Mouse (Mus musculus) adrenal gland, adult (tissue): Measurements from ENCODE around the gene Spin1.

Source experiments
- DNase-seq, 2 experiments: peaks; one replicate each; pipeline ENCODE4 v3.0.0; 2022 to 2023; ENCODE audit warnings: low spot score in 1 of 2; ENCODE audit not compliant: inconsistent age in 2 of 2

Gene Spin1

DNA sequence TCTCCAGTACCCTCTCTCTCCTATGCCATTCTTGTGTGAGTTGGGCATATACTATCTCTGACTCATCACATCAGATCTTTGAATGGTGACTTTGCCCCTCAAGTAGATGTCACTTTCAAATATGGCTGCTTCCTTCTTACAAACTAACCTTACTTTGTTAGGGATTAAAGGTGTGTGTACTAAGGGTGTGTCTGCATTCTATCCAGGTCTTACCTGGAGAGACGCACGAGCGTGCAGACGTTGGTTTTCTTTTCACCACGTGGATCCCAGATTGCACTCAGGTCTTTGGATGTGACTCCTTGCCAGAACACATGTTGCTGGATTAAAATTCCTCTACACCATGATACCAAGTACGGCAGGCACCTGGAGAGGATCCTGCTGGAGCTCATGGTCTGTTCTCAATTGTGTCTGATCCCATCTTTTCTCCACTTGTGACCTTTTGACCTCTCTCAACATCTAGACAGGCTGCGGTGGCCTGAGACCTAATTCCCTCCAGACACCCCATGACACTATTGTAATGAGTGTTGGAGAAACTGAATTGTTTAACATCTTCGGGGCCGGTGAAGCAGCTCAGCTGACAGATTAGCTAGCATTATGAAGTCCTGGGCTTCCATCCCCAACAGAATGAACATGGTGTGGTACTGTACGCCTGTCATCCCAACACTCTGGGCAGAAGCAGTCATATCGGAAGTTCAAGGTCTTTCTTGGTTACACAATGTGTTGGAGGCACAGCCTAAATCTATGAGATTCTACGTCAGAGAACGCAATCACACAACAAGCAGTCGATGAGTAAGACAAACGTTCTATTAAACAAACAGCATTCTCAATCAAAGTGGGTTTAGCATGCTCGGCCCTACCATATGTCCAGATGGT lies 6.1 kb upstream of the Spin1 start:
- DNase-seq, result peak in 1 of 2 experiments; percentile 49

DNA sequence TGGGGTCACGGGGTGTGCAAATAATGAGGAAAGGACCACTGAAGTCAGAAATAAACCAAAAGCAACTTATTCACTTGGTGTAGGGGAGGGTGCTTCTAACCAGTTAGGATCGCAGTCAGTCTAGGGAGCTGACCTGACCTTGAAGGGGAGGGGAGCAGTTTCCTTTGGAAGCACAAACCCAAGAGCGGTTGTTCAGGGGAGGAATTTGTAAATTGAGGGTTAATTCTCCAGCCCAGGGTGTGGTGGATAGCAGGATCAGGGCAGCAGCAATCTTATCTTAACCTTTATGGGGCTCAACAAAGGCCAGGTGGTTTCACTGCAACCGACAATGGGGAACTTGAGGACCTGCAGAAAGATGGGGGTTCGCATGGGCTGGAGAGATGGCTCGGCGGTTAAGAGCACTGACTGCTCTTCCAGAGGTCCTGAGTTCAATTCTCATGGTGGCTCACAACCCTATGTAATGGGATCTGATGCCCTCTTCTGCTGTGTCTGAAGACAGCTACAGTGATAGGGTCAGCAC lies 5.4 kb upstream of the Spin1 start:
- DNase-seq, result no peak

DNA sequence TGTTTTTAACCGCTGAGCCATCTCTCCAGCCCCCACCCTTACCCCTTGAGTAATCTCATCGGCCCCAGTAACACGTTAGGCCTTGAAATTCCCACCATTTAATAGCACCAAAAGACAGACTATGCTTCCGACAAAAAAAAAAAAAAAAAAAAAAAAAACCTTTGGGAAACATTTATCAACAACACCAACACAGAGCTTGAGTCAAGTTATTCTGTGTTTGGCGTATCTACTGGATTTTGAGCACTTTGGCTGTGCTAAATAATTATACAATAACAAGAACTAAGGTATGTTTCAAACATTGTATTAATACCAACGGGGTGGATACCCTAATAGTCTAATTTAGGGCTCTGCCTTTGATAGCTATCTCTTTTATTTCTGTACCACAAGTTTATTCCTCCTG lies 4.0 kb upstream of the Spin1 start:
- no peak for DNase-seq

DNA sequence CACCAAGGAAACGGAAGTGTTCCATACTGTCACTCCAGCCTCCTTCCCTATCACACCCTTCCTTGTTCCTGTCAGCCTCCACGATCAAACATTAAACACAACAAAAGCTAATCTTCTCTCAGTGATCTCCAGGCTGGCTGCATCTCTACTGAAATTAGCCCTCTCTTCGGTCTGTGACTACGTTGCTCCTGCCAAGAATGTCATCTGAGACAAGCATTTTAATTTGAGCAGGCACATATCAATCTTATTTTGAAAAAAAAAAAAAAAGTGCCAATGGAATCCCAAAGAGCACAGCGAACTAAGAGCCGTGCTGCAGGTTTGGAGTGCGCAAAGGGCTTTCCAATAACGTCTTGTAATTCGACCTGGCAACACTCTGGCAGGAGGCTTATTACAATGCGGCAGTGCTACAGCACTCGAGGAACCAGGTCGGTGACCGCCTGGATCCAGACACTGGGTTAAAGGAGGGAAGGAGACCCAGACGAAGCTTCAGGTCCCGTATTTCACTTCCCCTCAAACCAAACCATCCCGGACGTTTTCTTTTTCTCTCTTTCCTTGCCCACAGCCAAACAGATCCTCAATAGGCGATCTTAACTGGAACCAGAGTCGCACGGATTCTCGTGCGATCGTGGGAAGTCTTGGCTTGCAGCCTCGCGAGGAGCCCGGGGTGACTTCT lies 984 bp upstream of the Spin1 start:
- DNase-seq, result peak in 1 of 2 experiments; percentile 45

- DNase-seq, result peak; percentile 75 to 89
These were observed 516 bp downstream of the Spin1 start for GRCm38 (mm10) chr13:51101016-51101776.

DNA sequence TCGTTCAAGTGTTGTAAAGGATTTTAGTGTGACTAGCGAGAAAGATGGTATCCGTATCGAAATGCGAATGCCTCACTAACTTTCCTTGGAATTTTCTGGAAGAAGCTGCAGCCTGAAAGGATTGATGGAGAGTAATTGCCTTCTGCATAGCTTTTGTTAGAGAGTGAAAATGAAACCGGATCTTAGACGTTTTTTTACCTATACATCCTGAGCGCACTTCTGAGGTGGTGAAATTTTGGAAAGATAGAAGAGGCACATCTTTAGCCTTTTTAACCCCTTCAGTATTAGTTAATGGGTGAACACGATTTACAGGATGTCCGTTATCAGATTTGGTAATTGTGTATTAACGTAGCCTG lies 1.1 kb downstream of the Spin1 start:
- DNase-seq, result no peak

- peak; percentile 54 to 86 for DNase-seq
These were observed 2.5 kb downstream of the Spin1 start for GRCm38 (mm10) chr13:51103111-51103725.

- no peak for DNase-seq
These were observed 3.4 kb downstream of the Spin1 start for GRCm38 (mm10) chr13:51103861-51104650.

DNA sequence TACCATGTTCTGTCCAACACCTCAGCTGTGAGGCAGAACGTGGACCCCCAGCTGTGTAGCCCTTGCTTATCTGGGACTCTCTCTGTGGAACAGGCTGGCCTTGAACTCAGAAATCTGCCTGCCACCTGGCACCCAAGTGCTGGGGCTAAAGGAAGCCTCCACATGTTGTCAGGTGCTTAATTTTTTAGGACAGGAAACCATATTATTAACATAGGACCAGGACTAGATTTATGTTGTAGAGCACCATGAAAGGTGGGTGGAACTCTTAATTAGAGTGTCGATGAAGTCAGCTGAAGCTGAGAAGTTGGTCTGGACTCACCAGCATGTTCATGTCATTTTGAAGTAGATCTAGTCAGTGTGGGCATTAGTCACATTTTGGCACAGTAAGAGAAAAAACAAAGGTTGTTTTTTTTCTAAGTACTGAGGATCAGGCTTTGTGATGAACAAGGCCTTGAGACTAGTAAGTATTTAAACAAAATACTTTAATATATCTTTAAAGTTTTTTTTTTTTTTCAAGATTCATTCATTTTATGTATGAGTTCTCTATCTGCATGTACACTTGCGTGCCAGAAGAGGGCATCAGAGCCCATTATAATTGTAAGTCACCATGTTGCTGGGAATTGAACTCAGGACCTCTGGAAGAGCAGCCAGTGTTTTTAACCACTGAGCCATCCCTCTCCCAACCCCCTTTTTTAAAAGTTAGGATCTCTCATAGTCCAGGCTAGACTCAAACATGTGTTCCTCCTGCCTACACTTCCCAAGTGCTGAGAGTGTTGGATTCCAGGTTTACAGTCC lies 5.4 kb downstream of the Spin1 start:
- DNase-seq, result peak; percentile 39 to 65

DNA sequence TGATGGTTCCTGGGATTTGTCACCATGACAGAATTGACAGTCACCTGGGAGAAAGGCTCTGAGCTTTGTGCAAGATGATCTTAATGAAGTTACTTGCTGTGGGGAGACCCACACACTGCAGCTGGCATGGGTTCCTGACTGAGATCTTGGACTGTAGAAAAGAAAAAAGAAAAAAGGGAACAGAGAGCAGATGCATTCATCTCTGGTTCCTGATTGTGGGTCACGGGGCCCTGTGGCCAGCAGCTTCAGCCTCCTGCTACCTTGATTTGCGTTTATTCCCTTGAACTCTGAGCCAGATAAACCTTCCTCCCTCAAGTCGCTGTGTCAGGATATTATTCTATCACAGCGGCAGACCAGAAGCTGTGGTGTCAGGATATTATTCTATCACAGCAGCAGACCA lies 6.1 kb downstream of the Spin1 start:
- DNase-seq, result no peak

GRCm38 (mm10) chr13:51109517-51109916 lies 8.8 kb downstream of the Spin1 start:
- no peak for DNase-seq

GRCm38 (mm10) chr13:51114398-51114797 lies 13.7 kb downstream of the Spin1 start:
- peak in 1 of 2 experiments; percentile 58 for DNase-seq

DNA sequence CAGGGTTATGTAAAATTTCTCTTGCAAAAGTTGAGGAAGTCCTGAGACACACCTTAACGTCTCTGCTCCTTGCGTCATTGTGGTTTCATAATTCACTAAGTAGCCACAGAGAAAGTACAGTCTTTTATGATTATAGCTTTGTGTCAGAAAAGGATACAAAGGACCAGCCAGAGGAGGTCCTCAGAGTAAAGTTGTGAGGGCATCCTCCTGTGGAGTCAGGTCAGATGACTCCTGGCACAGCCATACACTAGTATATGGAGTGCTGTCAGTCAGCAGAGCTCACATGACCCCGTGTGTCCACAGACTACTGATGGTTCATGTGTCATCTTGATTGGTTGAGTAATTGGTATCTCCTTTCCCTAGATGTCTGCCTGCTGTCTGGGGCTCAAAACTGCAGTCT lies 15.1 kb downstream of the Spin1 start:
- peak in 1 of 2 experiments; percentile 26 for DNase-seq

GRCm38 (mm10) chr13:51120734-51121133 lies 20.1 kb downstream of the Spin1 start:
- DNase-seq, result no peak

- DNase-seq, result no peak
These were observed 21.3 kb downstream of the Spin1 start for GRCm38 (mm10) chr13:51121966-51122365.

GRCm38 (mm10) chr13:51122771-51123170 lies 22.1 kb downstream of the Spin1 start:
- DNase-seq, result no peak

GRCm38 (mm10) chr13:51125357-51125756 lies 24.7 kb downstream of the Spin1 start:
- no peak for DNase-seq

DNA sequence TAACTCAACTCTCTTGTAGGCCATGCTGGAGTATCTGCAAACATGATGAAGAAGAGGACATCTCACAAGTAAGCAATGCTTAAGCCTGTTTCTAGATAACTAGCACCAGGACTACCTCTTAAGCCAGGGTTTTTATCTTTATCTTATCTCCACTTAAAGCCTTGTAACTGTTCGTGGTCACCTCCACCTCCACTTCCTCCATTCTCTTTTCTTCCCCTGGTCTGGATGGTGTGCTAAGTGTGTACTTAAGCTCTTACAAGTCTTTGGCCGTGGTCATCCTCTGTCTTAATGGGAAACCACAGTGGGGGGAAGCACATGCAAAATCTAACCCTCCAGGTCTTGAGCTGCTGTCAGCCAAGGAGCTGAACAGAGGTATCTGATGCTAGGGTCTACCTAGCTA lies 27.2 kb downstream of the Spin1 start:
- no peak for DNase-seq

GRCm38 (mm10) chr13:51128417-51128816 lies 27.7 kb downstream of the Spin1 start:
- DNase-seq, result no peak
